Mouse (Mus musculus): ENCODE results near the gene Grin2c. TPM values are rescaled to one million over a fixed set of nuclear protein-coding genes. Genes with fewer than 3 reads are reported as not detected.

The Grin2c gene
- polyA plus RNA-seq, 1 experiment from 2014 or later: 0.07 TPM

- Histone ChIP-seq H3K27ac (replicated peaks) (no peak overlapping the region), H3K9me3 (no peaks in the 10 kb centered on the region), H3K4me1 (0 out of 2 replicates have a peak, but pooled peaks cover 4% of the 10 kb centered on the region), H3K4me3 (no peak overlapping the region), H3K36me3 (replicated peaks) (peaks cover 54% of the 10 kb centered on the region), H3K27me3 (replicated peaks; ENCODE audit: low read depth, poor library complexity, severe bottlenecking) (peaks cover 20% of the 10 kb centered on the region)
- DNase-seq (ENCODE audit: low spot score): peak; percentile 87
- 13% methylated on average over 12 of the region's 12 CpGs for WGBS
Observed at GRCm38 (mm10) chr11:115202316-115202715, 64.7 kb downstream of the Grin2c start.

- Histone ChIP-seq H3K36me3 (replicated peaks) (peaks cover 39% of the 10 kb centered on the region), H3K9me3 (no peaks in the 10 kb centered on the region), H3K4me3 (no peak overlapping the region), H3K27me3 (replicated peaks; ENCODE audit: low read depth, poor library complexity, severe bottlenecking) (peaks cover 7% of the 10 kb centered on the region; the same call in 1 of the 2 replicates), H3K27ac (replicated peaks) (no peak overlapping the region), H3K4me1 (0 out of 2 replicates have a peak, but pooled peaks cover 4% of the 10 kb centered on the region)
- WGBS: 89% methylated on average over 4 of the region's 4 CpGs
- no peak for DNase-seq (ENCODE audit: low spot score)
Observed at GRCm38 (mm10) chr11:115200520-115200919, 66.5 kb downstream of the Grin2c start.

Small RNA genes lying within 50 kb of the gene (microRNA-seq; reads per million reads assigned to microRNA genes)
- not detected for gene Gm25837

Other genes starting within 250 kb of the Grin2c start
- not detected in 2 replicates for gene Cd300ld4, start 240.2 kb downstream of the Grin2c start, polyA plus RNA-seq (2016; fragmentation: Nextera tagmentation; extraction: Ambion mirVana)
- not detected in 2 replicates for gene Cd300ld5, start 229.5 kb downstream of the Grin2c start, polyA plus RNA-seq (2016; fragmentation: Nextera tagmentation; extraction: Ambion mirVana)
- gene Cd300ld3, start 218.8 kb downstream of the Grin2c start, polyA plus RNA-seq (2016; fragmentation: Nextera tagmentation; extraction: Ambion mirVana): not detected in 2 replicates
- not detected in 2 replicates for gene Cd300e, start 205.1 kb downstream of the Grin2c start, polyA plus RNA-seq (2016; fragmentation: Nextera tagmentation; extraction: Ambion mirVana)
- gene Rab37, start 175.8 kb downstream of the Grin2c start, polyA plus RNA-seq (2016; fragmentation: Nextera tagmentation; extraction: Ambion mirVana): 1.2 and 2.2 TPM in 2 replicates
- gene Cd300lf, start 133.3 kb downstream of the Grin2c start, polyA plus RNA-seq (2016; fragmentation: Nextera tagmentation; extraction: Ambion mirVana): 0.19 TPM in 1 of 2 replicates, not detected in the other
- 39.2 and 42.5 TPM in 2 replicates for gene Slc9a3r1, start 103.9 kb downstream of the Grin2c start, polyA plus RNA-seq (2016; fragmentation: Nextera tagmentation; extraction: Ambion mirVana)
- gene Tmem104, start 79.8 kb downstream of the Grin2c start, polyA plus RNA-seq (2016; fragmentation: Nextera tagmentation; extraction: Ambion mirVana): 10.1 and 10.3 TPM in 2 replicates
- gene Nat9, start 79.4 kb downstream of the Grin2c start, polyA plus RNA-seq (2016; fragmentation: Nextera tagmentation; extraction: Ambion mirVana): 18.2 and 18.4 TPM in 2 replicates
- 17.6 and 18.1 TPM in 2 replicates for gene Fdxr, start 9.8 kb upstream of the Grin2c start, polyA plus RNA-seq (2016; fragmentation: Nextera tagmentation; extraction: Ambion mirVana)
- 0.27 and 0.62 TPM in 2 replicates for gene Fads6, start 30.4 kb upstream of the Grin2c start, polyA plus RNA-seq (2016; fragmentation: Nextera tagmentation; extraction: Ambion mirVana)
- gene Otop2, start 39.9 kb upstream of the Grin2c start, polyA plus RNA-seq (2016; fragmentation: Nextera tagmentation; extraction: Ambion mirVana): not detected in 2 replicates
- gene Ush1g, start 54.8 kb upstream of the Grin2c start, polyA plus RNA-seq (2016; fragmentation: Nextera tagmentation; extraction: Ambion mirVana): 0.04 TPM in 2 replicates
- not detected in 2 replicates for gene Otop3, start 67.5 kb upstream of the Grin2c start, polyA plus RNA-seq (2016; fragmentation: Nextera tagmentation; extraction: Ambion mirVana)
- 8.6 and 9.6 TPM in 2 replicates for gene Hid1, start 100.5 kb upstream of the Grin2c start, polyA plus RNA-seq (2016; fragmentation: Nextera tagmentation; extraction: Ambion mirVana)
- gene Cdr2l, start 114.7 kb upstream of the Grin2c start, polyA plus RNA-seq (2016; fragmentation: Nextera tagmentation; extraction: Ambion mirVana): 15.6 and 16.4 TPM in 2 replicates
- 221 and 228 TPM in 2 replicates for gene Mrpl58, start 136.5 kb upstream of the Grin2c start, polyA plus RNA-seq (2016; fragmentation: Nextera tagmentation; extraction: Ambion mirVana)
- gene Atp5h, start 152.7 kb upstream of the Grin2c start, polyA plus RNA-seq (2016; fragmentation: Nextera tagmentation; extraction: Ambion mirVana): 880 and 890 TPM in 2 replicates
- 14.8 and 17.3 TPM in 2 replicates for gene Kctd2, start 152.9 kb upstream of the Grin2c start, polyA plus RNA-seq (2016; fragmentation: Nextera tagmentation; extraction: Ambion mirVana)
- 0.15 TPM in 1 of 2 replicates, not detected in the other for gene Trim80, start 173.3 kb upstream of the Grin2c start, polyA plus RNA-seq (2016; fragmentation: Nextera tagmentation; extraction: Ambion mirVana)
- 0.28 and 0.34 TPM in 2 replicates for gene Slc16a5, start 195.2 kb upstream of the Grin2c start, polyA plus RNA-seq (2016; fragmentation: Nextera tagmentation; extraction: Ambion mirVana)
- gene Armc7, start 208.4 kb upstream of the Grin2c start, polyA plus RNA-seq (2016; fragmentation: Nextera tagmentation; extraction: Ambion mirVana): 9.0 and 9.9 TPM in 2 replicates
- gene Nt5c, start 224.6 kb upstream of the Grin2c start, polyA plus RNA-seq (2016; fragmentation: Nextera tagmentation; extraction: Ambion mirVana): 90.9 and 92.2 TPM in 2 replicates
- gene Jpt1, start 247.1 kb upstream of the Grin2c start, polyA plus RNA-seq (2016; fragmentation: Nextera tagmentation; extraction: Ambion mirVana): 592 and 614 TPM in 2 replicates

Measured in embryonic facial prominence, embryonic 10.5 days (tissue).